Mouse (Mus musculus) stomach, postnatal 0 days (tissue): ENCODE results near the gene Rnf141.

Experiments
- CTCF ChIP-seq: IDR thresholded peaks from 2 replicates; pipeline ENCODE4 v1.5.1; 2016; ENCODE audit warnings: antibody characterized with exemption, low read depth, mild to moderate bottlenecking, moderate library complexity
- EP300 ChIP-seq: optimal IDR thresholded peaks from 2 replicates; pipeline ENCODE3; 2016; ENCODE audit warnings: antibody characterized with exemption

DNA sequence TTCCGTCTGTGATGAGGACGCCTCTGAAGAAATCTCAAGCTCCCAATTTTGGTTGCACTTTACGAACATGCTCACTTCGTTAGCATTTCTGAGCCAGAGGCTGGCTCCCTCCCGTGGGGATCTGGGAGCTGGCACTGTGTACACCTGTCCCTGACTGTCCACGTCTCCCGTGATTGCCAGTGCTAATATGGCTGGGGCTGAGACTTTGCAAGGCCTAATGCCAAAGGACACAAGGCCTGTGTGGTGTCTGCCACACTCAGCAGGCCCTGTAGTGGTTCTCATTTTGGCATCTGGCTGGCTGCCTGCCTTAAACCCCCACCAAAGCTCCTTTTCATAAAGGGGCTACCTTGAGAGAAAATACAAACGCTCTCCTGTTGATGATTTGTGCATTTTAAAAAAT, 33.3 kb downstream of the Rnf141 start:
- TF ChIP-seq EP300 (no peak), CTCF (no peak)
